Mouse (Mus musculus): ENCODE measurements around the gene Atrnl1. TPM values are rescaled to one million over a fixed set of nuclear protein-coding genes. Genes with fewer than 3 reads are reported as not detected.

Gene Atrnl1
- polyA plus RNA-seq, 1 experiment from 2014 or later, result 27.9 TPM

DNA sequence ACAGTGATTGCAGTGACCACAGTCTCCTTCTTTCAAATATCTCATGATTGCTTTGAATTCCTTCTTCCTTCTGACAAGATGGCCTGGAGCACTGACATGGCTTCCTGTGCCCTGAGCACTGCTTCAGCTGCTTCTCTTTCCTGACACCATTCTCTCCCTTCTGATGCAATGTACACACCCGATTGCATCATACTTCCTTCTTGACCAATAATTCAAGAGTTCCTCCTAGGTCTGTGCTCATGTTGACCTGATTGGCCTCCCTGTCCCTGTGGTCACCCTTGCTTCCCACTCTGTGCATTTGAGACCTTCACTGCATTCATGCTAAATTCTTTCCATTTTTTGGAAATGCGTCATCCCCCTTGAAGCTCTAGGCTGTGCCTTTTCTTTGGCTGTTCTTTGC lies 151.7 kb downstream of the Atrnl1 start:
- TF ChIP-seq CTCF (IDR thresholded peaks at IDR 0.05), result no peak
- in situ Hi-C loops (cut with MboI; ENCODE audit: low pct_unique_long_range_greater_than_20kb), result no loop called here
- H3K27me3 ChIP-seq, result no peaks in the 10 kb centered on the region
- no peak for DNase-seq (ENCODE audit: low read depth, low spot score)
- POLR2A ChIA-PET, result no interaction called here
- no peak for ATAC-seq
- CTCF ChIA-PET, result no interaction called here

DNA sequence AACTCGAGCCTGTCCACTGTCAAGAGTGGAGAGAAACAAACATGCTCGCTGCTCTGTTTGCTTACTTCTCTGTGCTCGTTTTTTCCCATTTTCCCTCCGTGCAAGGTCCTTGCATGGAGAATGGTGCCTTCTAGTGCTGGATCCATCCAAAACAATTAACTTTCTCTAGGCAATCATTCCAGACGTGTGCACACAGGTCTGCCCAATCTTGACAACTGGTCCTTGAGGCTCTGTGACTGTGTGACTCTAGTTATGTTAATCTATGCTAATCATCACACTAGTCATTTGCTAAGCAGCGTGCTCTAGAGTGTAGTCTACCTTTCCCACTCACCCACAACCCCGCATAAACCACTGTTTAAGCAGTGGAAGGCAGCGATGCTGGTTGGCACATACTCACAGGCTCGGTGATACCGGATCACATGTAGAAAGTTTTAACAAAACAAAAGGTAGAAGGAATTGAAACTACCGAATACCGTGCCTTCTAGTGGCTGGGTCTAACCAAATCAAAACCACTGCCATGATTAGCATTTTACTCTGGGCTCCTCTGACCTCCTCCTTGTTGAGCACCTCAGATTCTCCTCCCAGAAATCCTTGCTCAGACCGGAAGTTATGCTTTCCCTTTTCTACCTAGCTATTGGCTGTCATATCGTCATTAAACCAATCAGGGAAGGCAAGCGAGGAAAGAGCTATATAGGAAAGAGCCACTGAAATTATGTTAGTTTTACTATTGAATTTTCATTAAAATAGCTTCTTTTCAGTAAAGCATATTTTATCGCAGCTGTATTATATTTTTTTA lies 153.9 kb downstream of the Atrnl1 start:
- ATAC-seq (no peak), DNase-seq (ENCODE audit: low read depth, low spot score) (no peak)
- no peak for TF ChIP-seq CTCF (IDR thresholded peaks at IDR 0.05)
- in situ Hi-C loops (cut with MboI; ENCODE audit: low pct_unique_long_range_greater_than_20kb), result no loop called here
- POLR2A ChIA-PET, result no interaction called here
- CTCF ChIA-PET, result no interaction called here
- H3K27me3 ChIP-seq, result no peaks in the 10 kb centered on the region

DNA sequence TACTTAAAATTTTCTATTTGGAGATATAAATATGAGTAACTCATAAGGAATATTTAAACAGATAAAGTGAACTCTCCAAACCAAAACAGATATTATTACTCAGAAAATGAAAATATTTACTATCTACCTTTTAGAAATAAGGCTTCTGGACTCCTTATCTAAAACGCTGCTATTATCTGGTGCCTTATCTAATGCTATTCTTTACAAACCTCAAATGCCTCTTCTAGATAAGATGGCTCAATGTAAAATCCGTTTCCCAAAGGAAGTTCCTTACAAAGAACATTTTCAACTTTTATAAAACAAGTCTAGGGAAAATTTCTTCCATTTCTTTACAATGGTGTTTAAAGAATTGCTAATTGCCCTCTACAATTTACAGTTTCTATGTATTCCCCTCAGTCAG lies 156.2 kb downstream of the Atrnl1 start:
- TF ChIP-seq CTCF (IDR thresholded peaks at IDR 0.05), result no peak
- ATAC-seq, result no peak
- ChIA-PET CTCF (interaction anchor here (1.2 kb wide), 1 partner anchor 21 kb away, joined by 7 read pairs; no protein-coding TSS in a partner anchor), POLR2A (no interaction called here)
- no peaks in the 10 kb centered on the region for H3K27me3 ChIP-seq
- no peak for DNase-seq (ENCODE audit: low read depth, low spot score)
- in situ Hi-C loops (cut with MboI; ENCODE audit: low pct_unique_long_range_greater_than_20kb), result no loop called here

DNA sequence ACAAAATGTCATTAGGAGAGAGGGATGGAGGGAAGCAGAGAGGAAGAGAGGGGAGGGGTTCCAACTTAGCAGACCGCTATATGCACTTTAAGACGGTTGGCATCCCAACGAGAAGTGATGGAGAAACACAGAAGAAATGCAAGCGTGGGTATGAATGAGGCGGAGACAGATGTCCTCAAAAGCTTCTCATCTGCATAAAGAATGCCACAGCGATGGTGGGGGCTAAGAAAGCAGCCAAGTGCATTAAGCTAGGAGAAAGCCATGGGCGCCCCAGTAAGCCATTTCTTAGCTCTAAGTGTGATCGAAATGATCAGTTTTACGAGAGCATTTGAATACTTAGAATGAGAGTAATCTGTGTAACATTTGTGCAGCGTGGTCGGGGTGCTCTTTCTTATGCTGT lies 157.8 kb downstream of the Atrnl1 start:
- CTCF ChIA-PET, result no interaction called here
- no peaks in the 10 kb centered on the region for H3K27me3 ChIP-seq
- POLR2A ChIA-PET, result no interaction called here
- ATAC-seq (no peak), DNase-seq (ENCODE audit: low read depth, low spot score) (no peak)
- no peak for TF ChIP-seq CTCF (IDR thresholded peaks at IDR 0.05)
- in situ Hi-C loops (cut with MboI; ENCODE audit: low pct_unique_long_range_greater_than_20kb), result no loop called here

DNA sequence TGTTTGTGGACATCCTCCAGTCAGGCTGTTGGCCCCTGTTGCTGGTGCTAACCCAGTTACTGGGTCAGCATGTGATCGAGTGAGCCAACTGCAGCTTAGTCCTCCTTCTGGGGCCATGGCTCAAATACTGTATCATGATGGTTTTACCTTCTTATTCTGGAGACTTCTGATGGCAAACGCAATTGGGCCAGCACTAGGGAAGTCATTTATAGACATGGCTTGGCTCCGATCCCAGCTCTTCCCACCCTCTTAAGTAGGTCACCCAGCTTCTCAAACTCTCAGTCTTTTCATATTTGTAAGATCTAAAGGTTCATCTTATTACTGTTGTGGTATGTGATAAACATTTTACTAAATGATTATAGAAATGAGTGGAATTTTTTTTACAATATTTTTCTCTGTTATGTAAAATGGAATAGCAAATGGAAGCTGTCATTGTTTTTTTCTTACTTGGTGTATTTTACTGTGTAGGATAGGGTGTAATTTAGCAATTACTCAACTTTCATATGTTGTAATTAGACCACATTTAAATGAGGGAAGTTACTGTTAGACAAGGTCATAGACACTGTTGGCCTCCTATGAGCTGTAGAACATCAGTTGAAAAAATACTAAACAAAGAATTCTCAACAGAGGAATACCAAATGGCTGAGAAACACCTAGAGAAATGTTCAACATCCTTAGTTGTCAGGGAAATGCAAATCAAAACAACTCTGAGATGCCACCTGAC lies 171.7 kb downstream of the Atrnl1 start:
- no peak for TF ChIP-seq CTCF (IDR thresholded peaks at IDR 0.05)
- POLR2A ChIA-PET, result no interaction called here
- DNase-seq (ENCODE audit: low read depth, low spot score) (no peak), ATAC-seq (no peak)
- in situ Hi-C loops (cut with MboI; ENCODE audit: low pct_unique_long_range_greater_than_20kb), result no loop called here
- H3K27me3 ChIP-seq, result no peaks in the 10 kb centered on the region
- CTCF ChIA-PET, result no interaction called here

DNA sequence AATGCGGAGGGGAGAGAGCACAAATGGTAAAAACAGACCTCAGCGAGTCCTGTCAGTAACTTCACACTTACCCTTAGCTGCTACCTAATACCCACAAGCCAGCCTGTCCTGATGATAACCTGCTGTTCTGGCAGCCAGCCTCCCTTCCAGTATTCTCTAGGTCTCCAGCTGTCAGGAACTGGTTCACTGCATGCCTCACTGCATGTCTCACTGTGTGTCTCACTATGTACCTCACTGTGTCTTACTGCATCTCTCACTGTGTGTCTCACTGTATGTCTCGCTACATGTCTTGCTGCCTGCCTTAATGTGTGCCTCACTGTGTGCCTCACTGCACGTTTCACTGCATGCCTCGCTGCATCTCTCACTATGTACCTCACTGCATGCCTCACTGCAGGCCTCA lies 175.9 kb downstream of the Atrnl1 start:
- ATAC-seq, result no peak
- TF ChIP-seq CTCF (IDR thresholded peaks at IDR 0.05), result no peak
- POLR2A ChIA-PET, result no interaction called here

DNA sequence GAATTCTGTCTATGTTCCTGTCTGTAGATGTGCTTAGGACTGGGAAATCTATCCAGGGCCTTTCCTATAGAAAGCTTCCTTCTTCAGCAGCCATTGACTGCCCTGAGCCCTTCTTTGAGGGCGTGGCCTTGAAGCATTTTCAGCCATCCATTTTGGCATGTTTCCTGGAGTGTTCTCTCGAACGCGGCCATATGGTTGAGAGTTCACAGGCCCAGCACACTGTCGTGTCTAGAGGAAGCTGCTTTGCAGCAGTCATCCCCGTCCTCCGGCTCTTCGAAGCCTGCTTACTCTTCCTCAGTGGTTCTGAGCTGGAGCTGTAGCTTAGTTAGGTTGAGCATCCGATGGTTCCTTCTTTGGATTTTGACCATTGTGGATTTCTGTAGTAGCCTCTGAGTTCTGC lies 191.4 kb downstream of the Atrnl1 start:
- ChIA-PET CTCF (no interaction called here), POLR2A (interaction anchor here (0.6 kb wide), 1 partner anchor 446 kb away, joined by 8 read pairs; no protein-coding TSS in a partner anchor)
- no peaks in the 10 kb centered on the region for H3K27me3 ChIP-seq
- TF ChIP-seq CTCF (IDR thresholded peaks at IDR 0.05), result no peak
- ATAC-seq, result no peak
- in situ Hi-C loops (cut with MboI; ENCODE audit: low pct_unique_long_range_greater_than_20kb), result no loop called here
- DNase-seq (ENCODE audit: low read depth, low spot score), result no peak

More for the DNA sequence above, 175.9 kb downstream of the Atrnl1 start:
- in situ Hi-C loops (cut with MboI; ENCODE audit: low pct_unique_long_range_greater_than_20kb), result no loop called here
- CTCF ChIA-PET, result no interaction called here
- DNase-seq (ENCODE audit: low read depth, low spot score), result no peak
- no peaks in the 10 kb centered on the region for H3K27me3 ChIP-seq

DNA sequence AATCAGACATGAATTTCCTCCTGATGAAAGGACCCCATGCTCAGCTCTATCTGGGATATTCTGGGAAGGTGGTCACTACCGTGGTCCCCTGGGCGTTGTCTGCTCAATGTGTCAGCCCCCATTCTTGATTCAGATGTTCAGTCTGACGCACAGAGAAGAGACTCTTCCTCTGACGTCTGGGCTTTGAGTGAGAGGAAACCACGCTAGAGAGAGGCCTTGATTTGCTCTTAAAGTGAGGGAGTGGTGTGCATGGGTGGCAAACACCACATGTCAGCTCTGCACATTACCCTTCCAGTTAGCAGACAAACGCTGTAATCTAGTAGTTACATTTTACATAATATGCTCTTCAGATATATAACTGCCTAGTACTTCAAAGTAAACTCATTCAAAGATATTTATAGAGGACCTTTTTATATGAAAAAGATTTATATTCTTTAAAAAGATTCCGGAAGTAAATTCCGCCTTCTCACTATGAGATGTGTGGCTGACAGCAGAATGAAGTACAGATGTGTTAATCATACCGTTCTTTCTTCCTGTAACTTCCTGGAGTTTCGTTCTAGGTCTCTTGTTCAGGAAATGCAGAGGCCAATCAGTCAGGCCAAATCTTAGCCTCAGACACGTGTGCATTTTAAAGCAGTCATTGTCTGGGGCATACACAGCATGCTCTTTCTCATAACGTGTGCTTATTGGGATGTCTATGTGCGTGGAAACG lies 192.1 kb downstream of the Atrnl1 start:
- CTCF ChIA-PET, result no interaction called here
- in situ Hi-C loops (cut with MboI; ENCODE audit: low pct_unique_long_range_greater_than_20kb), result no loop called here
- TF ChIP-seq CTCF (IDR thresholded peaks at IDR 0.05), result no peak
- ATAC-seq (no peak), DNase-seq (ENCODE audit: low read depth, low spot score) (no peak)
- H3K27me3 ChIP-seq, result no peaks in the 10 kb centered on the region
- POLR2A ChIA-PET, result no interaction called here

DNA sequence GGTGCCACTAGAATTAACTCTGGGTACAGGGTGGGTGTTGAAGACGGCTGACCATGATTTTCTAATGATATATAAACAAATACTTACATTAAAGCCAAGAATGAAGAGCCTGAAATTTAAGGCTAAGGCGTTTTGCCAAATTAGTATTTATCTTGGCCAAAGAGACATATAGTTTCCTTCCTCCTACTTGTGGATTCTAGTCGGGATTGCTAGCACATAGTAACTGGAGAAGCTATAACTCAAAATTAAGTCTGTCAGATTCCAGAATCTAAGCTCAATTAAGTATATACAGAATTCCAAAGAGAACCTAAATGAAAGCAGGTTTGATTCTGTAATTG lies 192.6 kb downstream of the Atrnl1 start:
- in situ Hi-C loops (cut with MboI; ENCODE audit: low pct_unique_long_range_greater_than_20kb), result no loop called here
- no peaks in the 10 kb centered on the region for H3K27me3 ChIP-seq
- TF ChIP-seq CTCF (IDR thresholded peaks at IDR 0.05), result no peak
- ATAC-seq, result no peak
- no peak for DNase-seq (ENCODE audit: low read depth, low spot score)
- ChIA-PET CTCF (no interaction called here), POLR2A (no interaction called here)

DNA sequence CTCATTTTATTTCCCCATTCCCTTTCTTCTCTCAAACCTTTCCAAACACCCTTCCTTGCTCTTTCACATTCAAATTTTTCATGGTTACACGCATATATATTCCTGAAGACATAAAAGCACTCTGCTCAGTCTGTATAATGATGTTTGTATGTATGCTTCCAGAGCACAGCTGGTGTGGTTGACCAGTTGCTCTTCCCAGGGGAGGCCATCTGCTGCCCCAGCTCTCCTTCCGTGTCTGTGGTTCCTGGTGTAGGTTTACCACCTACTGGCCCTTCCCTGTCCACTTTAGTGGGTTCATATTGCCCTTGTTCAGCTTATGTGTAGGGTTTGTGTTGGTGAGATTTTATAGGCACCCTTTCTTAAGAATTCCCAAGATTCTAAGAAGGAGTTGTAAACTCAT lies 197.5 kb downstream of the Atrnl1 start:
- no peak for TF ChIP-seq CTCF (IDR thresholded peaks at IDR 0.05)
- no peak for DNase-seq (ENCODE audit: low read depth, low spot score)
- in situ Hi-C loops (cut with MboI; ENCODE audit: low pct_unique_long_range_greater_than_20kb), result no loop called here
- no peak for ATAC-seq
- POLR2A ChIA-PET, result interaction anchor here (0.6 to 0.7 kb wide), 2 partner anchors 12 to 98 kb away, joined by 5 to 6 read pairs; no protein-coding TSS in a partner anchor
- CTCF ChIA-PET, result no interaction called here
- H3K27me3 ChIP-seq, result no peaks in the 10 kb centered on the region

DNA sequence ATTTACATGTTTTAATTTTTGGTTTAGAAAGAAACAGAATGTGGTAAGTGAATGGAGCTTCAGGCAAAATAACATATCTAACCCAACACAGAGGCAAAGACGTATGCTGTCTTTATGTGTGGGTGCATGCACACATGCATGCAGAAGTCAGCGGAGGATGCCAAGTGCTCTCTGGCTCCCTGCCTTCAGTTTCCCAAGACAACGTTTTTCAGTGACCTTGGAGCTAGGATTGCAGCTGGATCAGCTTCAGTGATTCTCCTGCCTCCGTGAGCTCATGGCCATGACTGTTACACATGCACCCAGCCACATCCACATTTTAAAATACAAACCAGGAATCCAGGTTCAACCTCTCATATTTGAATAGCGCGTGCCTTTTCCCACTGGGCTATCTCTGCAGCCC lies 203.5 kb downstream of the Atrnl1 start:
- ChIA-PET POLR2A (no interaction called here), CTCF (no interaction called here)
- ATAC-seq (no peak), DNase-seq (ENCODE audit: low read depth, low spot score) (no peak)
- no peaks in the 10 kb centered on the region for H3K27me3 ChIP-seq
- in situ Hi-C loops (cut with MboI; ENCODE audit: low pct_unique_long_range_greater_than_20kb), result loop anchor here (10.0 kb wide), 3 partner anchors 651 to 811 kb away; no protein-coding TSS in a partner anchor
- no peak for TF ChIP-seq CTCF (IDR thresholded peaks at IDR 0.05)

Data from Patski (cell line).